Mouse (Mus musculus) thymus, adult 2 months (tissue): ENCODE measurements around the gene St6gal1. TPM values are rescaled to one million over a fixed set of nuclear protein-coding genes. Genes with fewer than 3 reads are reported as not detected.

Experiments
- DNase-seq: peaks from one replicate; pipeline ENCODE4 v3.0.0; 2021
- H3K27ac ChIP-seq: fragments of 200-500 bp; 2 replicates; pipeline ENCODE4 v1.5.1; 2012; ENCODE audit warnings: low read length, control low read depth; ENCODE audit not compliant: control insufficient read depth, insufficient read depth
- H3K27me3 ChIP-seq: fragments of 200-500 bp; 2 replicates; pipeline ENCODE4 v1.6.1; 2012; ENCODE audit warnings: mild to moderate bottlenecking, low read length, moderate library complexity, mixed read lengths; ENCODE audit not compliant: control insufficient read depth, insufficient read depth
- H3K36me3 ChIP-seq: fragments of 200-500 bp; 2 replicates; pipeline ENCODE4 v1.6.1; 2012; ENCODE audit warnings: mild to moderate bottlenecking, low read length, moderate library complexity; ENCODE audit not compliant: control insufficient read depth, insufficient read depth
- H3K4me1 ChIP-seq: fragments of 200-500 bp; replicated peaks from 2 replicates; pipeline ENCODE4 v1.6.1; 2012; ENCODE audit warnings: low read length; ENCODE audit not compliant: control insufficient read depth, insufficient read depth
- H3K4me3 ChIP-seq: fragments of 200-500 bp; 2 replicates; pipeline ENCODE4 v1.5.1; 2012; ENCODE audit warnings: mild to moderate bottlenecking, low read length, control low read depth, moderate library complexity; ENCODE audit not compliant: control insufficient read depth, insufficient read depth
- CTCF ChIP-seq: fragments of 200-500 bp; IDR thresholded peaks from 2 replicates; pipeline ENCODE4 v1.5.1; 2012; ENCODE audit warnings: mild to moderate bottlenecking, control low read depth, low read length, moderate library complexity, borderline replicate concordance; ENCODE audit not compliant: control insufficient read depth, poor library complexity, insufficient read depth; ENCODE audit errors: extremely low read depth
- POLR2A ChIP-seq: fragments of 200-500 bp; IDR thresholded peaks from 2 replicates; pipeline ENCODE4 v1.6.1; 2012; ENCODE audit warnings: mild to moderate bottlenecking, low read length, control low read depth, moderate library complexity; ENCODE audit not compliant: control insufficient read depth, poor library complexity, insufficient read depth; ENCODE audit errors: extremely low read depth
- WGBS: fragments of 180-500 bp; shearing (Covaris S2); methylation state at CpG from one replicate; pipeline ENCODE4 v1.1.7; 2018; 5-methylcytosine and 5-hydroxymethylcytosine counted together
- polyA plus RNA-seq: library from polyadenylated mRNA; depleted of rRNA; stranded (reverse); fragments of >200 nt; gene quantifications from 2 replicates; pipeline ENCODE4 v1.2.3, GENCODE M21; 2012

Gene St6gal1
- polyA plus RNA-seq, 1 experiment, result 33.2 TPM

DNA sequence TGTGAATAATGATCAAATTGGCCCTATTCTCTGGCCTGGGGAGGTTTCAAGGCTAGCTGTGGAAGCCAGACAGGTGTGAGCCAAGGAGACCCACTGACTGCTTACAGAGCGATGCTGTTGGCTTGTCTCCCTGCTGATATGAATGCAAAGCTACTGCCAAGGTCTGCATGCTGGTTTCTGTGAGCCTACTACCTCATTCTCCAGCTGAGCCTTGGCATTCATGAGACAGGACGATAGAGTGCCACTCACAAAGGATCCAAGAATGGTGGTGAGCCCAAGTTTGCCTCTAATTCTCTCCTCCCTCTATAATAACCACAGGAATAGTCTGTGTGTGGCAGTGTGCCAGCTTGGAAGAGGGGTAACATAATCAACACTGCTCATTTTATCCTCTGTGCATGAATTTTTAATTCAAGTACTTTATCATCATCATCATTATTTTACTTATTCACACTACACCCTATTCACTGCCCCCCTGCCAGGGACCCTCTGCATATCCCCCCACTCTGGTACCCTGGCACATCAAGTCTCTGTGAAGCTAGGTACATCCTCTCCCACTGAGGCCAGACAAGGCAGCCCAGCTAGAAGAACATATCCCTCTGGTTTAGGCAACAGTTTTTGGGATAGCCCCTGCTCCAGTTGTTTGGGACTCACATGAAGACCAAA, 139.9 kb downstream of the St6gal1 start:
- DNase-seq, result no peak
- Histone ChIP-seq H3K27ac (no peak overlapping the region), H3K36me3 (no peaks in the 10 kb centered on the region), H3K4me1 (no peaks in the 10 kb centered on the region; the same call in 1 of the 2 replicates), H3K27me3 (no peaks in the 10 kb centered on the region), H3K4me3 (no peak overlapping the region)
- TF ChIP-seq POLR2A (no peak), CTCF (no peak)
- 93% methylated on average over 2 of the region's 2 CpGs for WGBS

DNA sequence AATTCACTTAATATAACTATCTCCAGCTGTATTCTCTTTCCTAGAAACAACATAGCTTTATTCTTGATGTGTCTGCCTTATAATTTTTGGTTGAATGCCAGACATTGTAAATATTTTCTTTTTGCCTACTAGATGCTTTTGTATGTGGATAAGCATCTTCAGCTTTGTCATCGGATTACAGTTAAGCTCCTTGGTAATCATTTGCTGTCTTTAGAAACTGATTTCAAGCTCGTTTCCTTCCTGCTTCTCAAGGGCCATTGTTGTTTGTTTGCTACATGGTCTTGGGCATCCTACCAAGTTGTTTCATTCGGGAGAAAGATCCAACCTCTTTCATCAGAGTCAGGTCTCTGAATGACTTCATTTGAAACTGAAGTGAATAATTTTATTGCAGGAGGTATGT, 144.6 kb downstream of the St6gal1 start:
- no peaks in the 10 kb centered on the region for H3K27me3 ChIP-seq
- WGBS, result 88% methylated on average over 3 of the region's 3 CpGs
- H3K27ac ChIP-seq, result no peak overlapping the region
- H3K36me3 ChIP-seq, result no peaks in the 10 kb centered on the region
- DNase-seq, result no peak
- TF ChIP-seq POLR2A (no peak), CTCF (no peak)
- H3K4me1 ChIP-seq, result peaks cover 2% of the 10 kb centered on the region
- H3K4me3 ChIP-seq, result no peak overlapping the region

DNA sequence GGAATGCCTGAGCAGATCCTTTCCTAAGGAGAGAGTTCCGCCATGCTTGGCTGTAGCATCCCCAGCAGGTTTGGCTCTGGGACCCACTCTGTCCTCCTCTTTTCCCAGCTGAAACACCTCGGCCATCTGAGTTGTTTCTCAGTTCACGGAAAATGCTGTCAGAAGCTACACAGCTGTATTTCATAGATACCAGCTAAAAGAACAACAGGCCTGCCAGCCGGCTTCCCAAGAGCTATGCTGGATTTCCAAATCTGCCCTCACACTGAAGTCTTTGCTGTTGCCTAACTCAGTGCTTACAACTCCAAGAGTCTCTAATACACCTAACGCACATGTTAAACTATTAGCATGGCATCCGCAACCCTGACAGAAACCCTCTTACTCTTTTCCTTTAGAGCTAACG, 146.2 kb downstream of the St6gal1 start:
- Histone ChIP-seq H3K27me3 (no peaks in the 10 kb centered on the region), H3K4me3 (no peak overlapping the region), H3K36me3 (no peaks in the 10 kb centered on the region), H3K4me1 (peaks cover 7% of the 10 kb centered on the region), H3K27ac (no peak overlapping the region)
- DNase-seq, result no peak
- TF ChIP-seq CTCF (no peak), POLR2A (no peak)
- 95% methylated on average over 7 of the region's 7 CpGs for WGBS

DNA sequence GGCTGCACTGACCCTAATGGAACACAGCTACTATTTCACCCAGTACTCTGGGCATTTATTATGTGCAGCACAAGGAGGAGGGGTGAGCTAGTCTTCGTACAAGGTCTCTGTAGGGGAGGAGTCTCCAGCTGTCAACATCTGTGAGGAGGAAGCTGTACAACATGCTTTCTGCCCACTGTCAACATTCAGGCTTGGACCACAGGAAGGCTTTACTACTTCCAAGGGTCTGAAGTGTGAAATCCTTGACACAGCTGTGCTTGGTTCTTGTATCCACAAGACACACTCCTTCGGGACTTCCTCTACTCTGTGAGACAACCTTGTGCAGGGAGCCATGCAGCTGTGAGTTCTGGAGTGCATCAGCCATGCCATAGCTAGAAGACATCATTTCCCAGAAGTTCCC, 147.8 kb downstream of the St6gal1 start:
- 74% methylated on average over 2 of the region's 2 CpGs for WGBS
- Histone ChIP-seq H3K4me3 (no peak overlapping the region), H3K27me3 (no peaks in the 10 kb centered on the region), H3K4me1 (peaks cover 7% of the 10 kb centered on the region), H3K27ac (no peak overlapping the region), H3K36me3 (no peaks in the 10 kb centered on the region)
- TF ChIP-seq CTCF (no peak), POLR2A (no peak)
- DNase-seq, result no peak

DNA sequence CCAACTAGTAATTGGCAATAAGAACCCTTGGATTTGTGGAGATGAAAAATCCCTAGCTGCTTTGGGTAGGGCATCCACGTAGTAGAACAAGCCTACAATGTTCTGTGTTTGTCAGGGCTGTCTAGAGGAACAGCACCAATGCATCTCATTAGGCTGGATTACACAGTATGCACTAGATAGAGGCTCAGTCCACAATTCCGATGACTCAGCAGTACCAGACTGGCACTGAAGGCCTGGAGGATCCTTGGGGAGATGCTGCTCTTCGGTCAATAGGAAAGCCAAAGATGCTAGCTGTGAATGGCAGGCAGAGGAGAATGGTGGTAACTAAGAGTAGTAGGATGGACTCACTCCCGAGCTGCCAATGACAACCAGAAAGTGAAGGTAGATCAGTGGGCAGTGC, 149.5 kb downstream of the St6gal1 start:
- 98% methylated on average over 4 of the region's 4 CpGs for WGBS
- Histone ChIP-seq H3K4me1 (peaks cover 12% of the 10 kb centered on the region), H3K4me3 (no peak overlapping the region), H3K36me3 (no peaks in the 10 kb centered on the region), H3K27ac (no peak overlapping the region), H3K27me3 (no peaks in the 10 kb centered on the region)
- no peak for TF ChIP-seq POLR2A
- no peak for TF ChIP-seq CTCF
- DNase-seq, result no peak

DNA sequence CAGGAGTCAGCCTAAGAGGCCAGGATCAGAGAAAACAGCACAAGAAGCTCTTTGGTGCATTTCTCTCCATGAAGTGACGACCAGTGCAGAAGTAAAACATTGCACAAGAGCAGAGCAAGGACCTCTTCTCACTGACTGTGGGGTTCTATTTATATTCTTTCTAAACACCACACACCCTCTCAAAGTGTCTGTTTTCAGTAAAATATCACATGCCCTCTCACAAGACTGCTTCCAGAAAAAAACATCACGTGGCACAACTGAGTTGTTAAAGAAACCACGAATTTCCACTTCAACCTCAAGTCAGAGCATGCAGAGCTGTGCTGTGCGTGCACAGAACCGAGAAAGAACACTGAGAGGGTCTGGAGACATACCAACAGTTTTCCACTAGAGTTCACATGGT, 150.4 kb downstream of the St6gal1 start:
- 8% methylated on average over 5 of the region's 5 CpGs for WGBS

More for the DNA sequence above, 150.4 kb downstream of the St6gal1 start:
- no peaks in the 10 kb centered on the region for H3K36me3 ChIP-seq
- peak; percentile 20 for DNase-seq
- H3K4me1 ChIP-seq, result peaks cover 14% of the 10 kb centered on the region
- TF ChIP-seq CTCF (no peak), POLR2A (no peak)
- peak overlapping the region; percentile 57; the same call in 1 of the 2 replicates for H3K27ac ChIP-seq
- no peaks in the 10 kb centered on the region for H3K27me3 ChIP-seq
- H3K4me3 ChIP-seq, result no peak overlapping the region
